Mouse (Mus musculus) olfactory bulb, adult 2 months (tissue): Measurements from ENCODE around the gene Kdr.

Experiments used
- CTCF ChIP-seq: fragments of 200-500 bp; IDR thresholded peaks from 2 replicates; pipeline ENCODE4 v1.5.1; 2012; ENCODE audit warnings: low read depth, mild to moderate bottlenecking, low read length, moderate library complexity; ENCODE audit not compliant: insufficient read depth
- POLR2A ChIP-seq: fragments of 200-500 bp; IDR thresholded peaks from 2 replicates; pipeline ENCODE4 v1.6.1; 2012; ENCODE audit warnings: mild to moderate bottlenecking, low read depth, low read length, moderate library complexity; ENCODE audit not compliant: insufficient read depth

- TF ChIP-seq POLR2A = no peak
- TF ChIP-seq CTCF = no peak
Measured at GRCm38 (mm10) chr5:75936223-75936622, 42.0 kb downstream of the Kdr start.
